Mouse (Mus musculus): Measurements from ENCODE around the gene Gm45233.
"Not testable (repeated sequence)": the region's sequence is repeated elsewhere in the genome, so short reads cannot be mapped to it uniquely, and the experiment has no call there.

The Gm45233 gene

DNA sequence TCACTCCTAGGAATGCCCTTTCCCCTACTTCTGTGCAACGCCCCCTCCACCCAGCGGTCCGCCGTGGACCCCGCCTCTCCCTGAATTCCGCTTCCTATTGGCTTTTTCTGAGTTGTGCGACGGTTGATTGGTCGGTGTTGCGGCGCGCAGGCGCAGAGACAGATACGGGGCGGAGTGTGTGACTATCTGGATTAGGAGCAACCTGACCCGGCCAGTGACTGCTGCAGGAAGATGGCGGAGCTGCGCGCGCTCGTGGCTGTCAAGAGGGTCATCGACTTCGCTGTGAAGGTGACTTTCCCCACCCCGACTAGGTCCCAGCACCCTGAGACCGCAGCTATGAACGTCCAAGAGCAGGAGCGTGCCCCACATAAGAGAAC lies at the start of gene Gm45233, which contains the start of gene Etfb:
Gene Gm45233 (plus strand): TSS at position 212 of the 377 bp plus-strand sequence.
Gene Etfb (plus strand): TSS at position 167 of the 377 bp plus-strand sequence.
- DNase-seq (ENCODE audit: low spot score): peak; percentile 93

- no peak for DNase-seq (ENCODE audit: low spot score)
Measured at GRCm38 (mm10) chr7:43399501-43399900, 44.4 kb upstream of the Gm45233 start.

DNA sequence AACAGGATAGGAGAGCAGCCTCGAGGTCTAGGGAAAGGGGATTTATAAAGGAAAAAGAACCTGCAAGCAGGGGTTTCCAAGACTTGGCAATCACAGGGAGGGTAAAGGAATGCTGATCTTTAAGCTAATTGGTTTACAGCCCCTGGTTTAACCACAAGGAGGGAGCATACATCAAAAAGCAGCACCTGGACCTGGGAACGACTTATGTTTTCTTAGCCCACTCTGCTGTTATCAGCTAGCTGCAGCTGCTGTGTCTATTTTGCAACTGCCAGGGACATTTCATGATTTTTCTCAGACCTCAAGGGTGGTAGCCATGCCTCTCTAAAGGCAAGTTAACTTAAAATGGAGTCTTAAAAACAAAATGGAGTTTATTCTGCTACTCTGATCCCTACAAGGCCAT lies 41.2 kb upstream of the Gm45233 start:
- DNase-seq (ENCODE audit: low spot score): no peak

- no peak for DNase-seq (ENCODE audit: low spot score)
Measured at GRCm38 (mm10) chr7:43407573-43407972, 36.4 kb upstream of the Gm45233 start.

DNA sequence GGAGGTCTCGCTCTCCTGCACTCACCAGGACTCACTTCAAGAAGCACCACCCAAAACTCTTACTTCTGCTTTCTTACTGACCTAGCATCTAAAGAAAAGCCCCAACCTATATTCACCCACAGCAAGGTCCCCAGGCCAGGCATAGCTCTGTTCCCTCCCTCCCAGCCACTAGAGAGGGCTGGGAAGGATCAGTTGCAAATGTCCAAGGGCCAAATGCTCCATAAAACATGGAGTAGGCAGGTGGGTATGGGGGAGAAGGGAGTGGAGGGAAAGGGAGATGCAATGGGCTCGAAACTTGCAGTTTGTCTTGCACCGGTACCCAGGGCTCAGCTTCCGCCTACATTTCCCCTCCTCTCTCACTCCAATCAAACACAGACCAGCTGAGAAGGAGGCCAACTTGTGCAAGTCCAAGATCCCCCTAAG lies 35.8 kb upstream of the Gm45233 start, which contains the start of gene Siglecg:
Gene Siglecg (plus strand): TSS at position 74 of the 423 bp plus-strand sequence.
- no peak for DNase-seq (ENCODE audit: low spot score)

DNA sequence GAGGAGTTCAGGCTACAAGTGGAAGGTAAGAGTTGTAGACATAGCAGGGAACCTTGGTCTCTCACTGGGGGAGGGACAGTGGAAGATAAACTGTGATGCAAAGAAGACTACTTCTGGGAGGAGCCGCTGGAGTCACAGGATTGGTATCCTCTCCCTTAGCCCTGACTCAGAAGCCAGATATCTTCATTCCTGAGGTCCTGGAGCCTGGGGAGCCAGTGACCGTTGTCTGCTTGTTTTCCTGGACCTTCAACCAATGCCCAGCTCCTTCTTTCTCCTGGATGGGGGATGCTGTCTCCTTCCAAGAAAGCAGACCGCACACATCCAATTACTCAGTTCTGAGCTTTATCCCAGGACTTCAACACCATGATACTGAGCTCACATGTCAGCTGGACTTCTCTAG lies 34.8 kb upstream of the Gm45233 start:
- no peak for DNase-seq (ENCODE audit: low spot score)

DNA sequence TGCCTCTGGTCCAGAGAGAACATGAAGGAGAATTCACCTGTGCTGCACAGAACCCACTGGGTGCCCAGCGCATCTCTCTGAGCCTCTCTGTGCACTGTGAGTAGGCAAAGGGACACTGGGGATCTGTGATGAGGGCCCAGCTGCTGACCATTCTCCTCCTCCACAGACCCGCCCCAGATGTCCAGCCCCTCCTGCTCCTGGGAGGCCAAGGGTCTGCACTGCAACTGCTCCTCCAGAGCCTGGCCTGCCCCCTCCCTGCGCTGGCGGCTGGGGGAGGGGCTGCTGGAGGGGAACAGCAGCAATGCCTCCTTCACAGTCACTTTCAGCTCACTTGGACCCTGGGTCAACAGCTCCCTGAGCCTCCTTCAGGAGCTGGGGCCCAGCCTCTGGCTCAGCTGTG lies 32.2 kb upstream of the Gm45233 start:
- not testable (repeated sequence) for DNase-seq (ENCODE audit: low spot score)

DNA sequence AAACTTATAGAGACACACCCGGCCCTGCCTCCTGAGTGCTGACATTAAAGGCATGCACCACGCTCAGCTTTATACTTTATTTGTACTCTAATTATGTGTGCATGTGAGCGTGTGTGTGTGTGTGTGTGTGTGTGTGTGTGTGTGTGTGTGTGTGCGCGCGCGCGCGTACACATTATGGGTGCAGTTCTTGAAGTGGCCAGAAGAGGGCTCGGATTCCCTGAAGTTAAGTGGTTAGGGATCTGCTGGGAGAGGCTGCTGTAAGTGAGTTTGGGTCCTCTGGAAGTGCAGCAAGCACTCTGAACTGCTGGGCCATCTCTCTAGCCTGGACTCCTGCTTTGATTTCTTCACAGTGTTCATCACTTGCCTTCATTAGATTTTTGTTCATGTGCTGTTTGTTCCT lies 26.6 kb upstream of the Gm45233 start:
- no peak for DNase-seq (ENCODE audit: low spot score)

DNA sequence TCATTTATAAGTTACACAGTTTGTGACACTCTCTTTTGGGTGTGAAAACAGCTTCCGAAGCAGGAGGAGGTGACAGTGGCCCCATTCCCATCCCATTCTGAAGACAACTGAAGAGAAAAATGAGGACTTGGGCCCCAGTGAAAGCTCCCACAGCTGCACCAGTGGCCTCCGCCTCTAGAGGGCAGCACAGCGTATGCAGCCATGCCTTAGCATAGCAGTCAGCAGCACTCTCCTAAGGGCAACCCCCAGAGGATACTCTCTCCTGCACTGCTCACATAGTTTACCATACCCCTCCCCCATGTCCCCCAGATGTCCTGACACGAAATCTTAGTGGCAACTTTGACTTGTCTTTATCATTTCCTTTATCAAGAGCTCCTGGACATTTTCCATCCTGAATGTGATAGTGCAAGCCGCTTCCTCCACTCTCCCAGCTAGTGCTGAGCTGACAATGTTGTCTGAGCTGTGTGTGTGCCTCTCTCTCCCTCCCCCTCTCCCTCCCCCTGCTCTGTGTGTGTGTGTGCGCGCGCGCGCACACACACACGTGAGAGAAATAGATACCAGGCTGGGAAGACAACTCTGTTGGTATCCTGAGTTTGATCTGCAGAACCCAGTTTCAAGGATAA lies 20.8 kb upstream of the Gm45233 start:
- peak; percentile 48 for DNase-seq (ENCODE audit: low spot score)

DNA sequence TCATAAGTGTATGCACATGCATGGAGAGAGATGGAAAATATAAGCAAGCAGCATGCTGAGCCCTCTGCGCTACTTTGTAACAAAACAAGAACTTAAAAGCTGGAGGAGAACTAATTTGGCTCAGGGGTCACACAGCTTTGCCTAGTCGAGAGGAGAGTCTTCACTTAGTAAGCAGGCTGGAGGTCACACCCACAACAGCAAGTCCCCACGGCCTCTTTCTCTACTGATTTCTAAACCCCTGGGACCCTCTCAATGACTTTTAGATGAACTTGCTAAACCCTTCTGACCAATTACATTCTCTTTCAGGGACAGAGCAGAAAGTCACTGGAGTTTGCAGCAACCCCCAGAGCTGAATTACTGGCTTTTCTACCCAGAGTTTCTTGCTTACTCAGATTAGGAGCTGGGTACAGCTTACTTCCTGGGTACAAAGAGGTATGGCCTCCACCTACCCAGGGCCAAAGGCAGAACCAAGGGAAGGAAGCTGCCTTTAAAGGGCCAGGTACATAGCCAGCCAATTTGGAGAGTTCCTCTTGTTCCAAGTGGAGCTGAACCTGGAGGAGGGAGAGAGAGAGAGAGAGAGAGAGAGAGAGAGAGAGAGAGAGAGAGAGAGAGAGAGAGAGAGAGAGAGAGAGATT lies 19.8 kb upstream of the Gm45233 start:
- DNase-seq (ENCODE audit: low spot score): no peak

DNA sequence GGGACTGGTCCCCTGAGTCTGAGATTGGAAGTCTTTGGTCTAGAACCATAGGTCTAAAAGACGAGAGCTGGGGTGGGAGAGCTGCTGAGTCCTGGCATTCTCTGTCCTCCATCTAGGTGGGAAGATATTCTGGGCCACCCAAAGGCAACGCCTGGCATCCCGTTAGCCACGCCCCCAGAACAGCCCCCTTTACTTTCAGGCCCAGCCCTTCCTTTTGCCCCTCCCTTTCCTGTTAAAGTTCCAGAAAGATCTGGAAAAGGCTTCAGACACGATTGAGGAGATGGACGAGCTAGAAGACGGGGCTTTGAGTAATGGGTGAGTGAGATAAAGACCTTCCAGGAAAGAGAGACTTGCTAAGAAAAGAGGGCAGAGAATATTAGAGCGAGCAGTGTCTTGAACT lies 16.5 kb upstream of the Gm45233 start, which contains the start of gene Lim2:
Gene Lim2 (plus strand): TSS at position 265 of the 400 bp plus-strand sequence.
- DNase-seq (ENCODE audit: low spot score): no peak

DNA sequence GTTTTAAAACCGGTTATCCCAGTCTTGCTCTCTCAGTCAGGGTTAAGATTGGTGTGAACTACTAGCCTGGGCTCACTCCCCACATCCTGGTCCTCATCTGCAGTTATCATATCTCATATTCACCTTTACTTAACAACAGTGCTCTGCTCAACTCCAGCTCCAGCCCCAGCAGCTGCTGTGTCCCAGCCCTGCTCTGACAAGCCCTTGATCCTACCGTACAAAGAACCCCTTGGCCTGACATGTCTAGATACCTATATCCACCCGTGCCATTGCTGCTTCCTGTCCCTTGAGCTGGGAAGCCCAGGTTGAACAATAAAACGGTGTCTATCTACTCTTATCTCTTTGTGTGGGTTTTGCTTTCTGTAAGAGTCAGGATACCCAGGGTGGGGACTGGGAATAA lies 14.4 kb upstream of the Gm45233 start:
- no peak for DNase-seq (ENCODE audit: low spot score)

- DNase-seq (ENCODE audit: low spot score): no peak
Measured at GRCm38 (mm10) chr7:43432891-43433290, 11.0 kb upstream of the Gm45233 start.

DNA sequence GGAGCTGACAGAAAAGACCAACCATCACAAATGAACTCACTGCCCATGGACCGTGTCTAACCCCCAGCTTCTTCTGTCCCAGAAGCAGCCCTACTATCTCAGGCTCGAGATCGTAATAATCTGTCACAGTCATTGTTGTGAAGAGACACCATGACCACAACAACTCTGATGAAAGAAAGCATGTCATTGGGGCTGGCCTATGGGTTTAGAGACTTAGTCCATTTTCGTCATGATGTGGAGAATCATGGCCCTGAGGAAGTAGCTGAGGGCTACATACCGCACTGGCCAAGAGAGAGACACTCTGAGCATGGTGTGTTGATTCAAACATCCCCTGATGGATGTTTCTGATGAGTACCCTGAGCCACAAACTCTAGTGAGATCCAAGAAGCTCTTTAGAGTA lies 9.3 kb upstream of the Gm45233 start:
- DNase-seq (ENCODE audit: low spot score): no peak

- DNase-seq (ENCODE audit: low spot score): no peak
Measured at GRCm38 (mm10) chr7:43436341-43437255, 7.3 kb upstream of the Gm45233 start, which contains the start of gene Nkg7. Gene Nkg7 (plus strand): TSS chr7:43437073.

- no peak for DNase-seq (ENCODE audit: low spot score)
Measured at GRCm38 (mm10) chr7:43438611-43439010, 5.3 kb upstream of the Gm45233 start.

DNA sequence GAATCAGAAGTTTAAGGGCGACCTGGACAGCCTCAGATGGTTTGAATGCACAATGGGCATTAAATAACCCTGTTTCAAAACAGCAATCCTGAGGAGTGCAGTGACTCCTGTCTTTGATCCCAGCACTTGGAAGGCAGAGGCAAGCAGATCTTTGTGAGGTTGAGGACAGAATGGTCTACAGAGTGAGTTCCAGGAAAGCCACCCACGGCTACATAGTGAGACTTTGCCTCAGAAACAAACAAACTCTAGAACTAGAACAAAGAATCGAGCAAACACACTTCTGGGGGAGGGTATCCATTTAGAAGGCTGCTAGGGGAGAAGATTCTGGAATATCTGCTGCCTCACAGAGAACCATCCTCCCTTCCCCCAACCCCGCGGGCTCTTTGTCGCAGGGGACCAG lies 3.4 kb upstream of the Gm45233 start, which contains the start of gene Cldnd2:
Gene Cldnd2 (plus strand): TSS at position 301 of the 400 bp plus-strand sequence.
- no peak for DNase-seq (ENCODE audit: low spot score)

GRCm38 (mm10) chr7:43441071-43441470 lies 2.9 kb upstream of the Gm45233 start:
- no peak for DNase-seq (ENCODE audit: low spot score)

GRCm38 (mm10) chr7:43442684-43443083 lies 1.2 kb upstream of the Gm45233 start:
- no peak for DNase-seq (ENCODE audit: low spot score)

- DNase-seq (ENCODE audit: low spot score): no peak
Measured at GRCm38 (mm10) chr7:43443126-43443916, 607 bp upstream of the Gm45233 start.

- no peak for DNase-seq (ENCODE audit: low spot score)
Measured at GRCm38 (mm10) chr7:43447801-43448200, 3.9 kb downstream of the Gm45233 start.

GRCm38 (mm10) chr7:43448246-43448645 lies 4.3 kb downstream of the Gm45233 start:
- DNase-seq (ENCODE audit: low spot score): no peak

All from left cerebral cortex, adult 11 months (tissue).